Mouse (Mus musculus): ENCODE measurements around the gene Tprn.
A peak's percentile ranks its signal among the peaks of the same experiment; 100 is the strongest.
"Not testable (repeated sequence)": the region's sequence is repeated elsewhere in the genome, so short reads cannot be mapped to it uniquely, and the experiment has no call there.

Gene Tprn

DNA sequence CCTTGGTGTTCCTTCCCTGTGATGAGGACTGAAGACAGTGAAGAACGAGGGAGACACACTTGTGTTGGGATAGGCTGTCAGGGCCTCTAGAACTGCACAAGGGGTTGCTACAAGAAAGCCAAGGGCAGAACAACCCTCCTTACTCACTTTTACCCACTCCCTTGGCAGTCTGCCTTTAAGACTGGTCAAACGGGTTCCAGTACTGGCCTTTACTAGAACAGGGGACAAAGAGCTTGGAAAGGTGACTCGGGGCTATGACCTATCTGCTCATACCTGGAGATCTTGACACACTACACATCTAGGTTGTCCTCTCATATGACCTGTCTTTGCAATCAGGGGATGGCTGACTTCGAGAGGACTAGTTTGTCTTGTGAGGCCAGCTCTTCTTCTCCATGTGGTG, 24.9 kb upstream of the Tprn start:
- DNase-seq (ENCODE audit: low spot score), result no peak

DNA sequence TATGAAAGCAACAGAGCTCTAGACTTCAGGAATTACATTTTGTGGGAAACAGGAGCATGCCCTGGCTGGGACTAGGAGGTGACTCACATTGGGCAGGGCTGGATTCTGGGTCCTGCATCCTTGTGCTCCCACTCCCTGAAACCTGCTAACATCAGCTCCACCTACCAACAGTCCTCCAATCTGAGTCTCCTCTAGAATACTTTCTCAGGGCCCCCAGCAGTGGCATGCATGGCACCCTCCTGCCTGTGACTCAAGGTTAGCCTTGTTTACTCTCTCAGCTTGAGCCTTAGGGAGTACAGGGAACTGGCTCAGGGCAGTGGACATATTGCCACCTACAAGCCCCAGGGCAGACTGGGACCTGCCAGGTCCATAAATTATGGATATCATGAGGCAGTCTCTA, 24.3 kb upstream of the Tprn start:
- DNase-seq (ENCODE audit: low spot score), result no peak

DNA sequence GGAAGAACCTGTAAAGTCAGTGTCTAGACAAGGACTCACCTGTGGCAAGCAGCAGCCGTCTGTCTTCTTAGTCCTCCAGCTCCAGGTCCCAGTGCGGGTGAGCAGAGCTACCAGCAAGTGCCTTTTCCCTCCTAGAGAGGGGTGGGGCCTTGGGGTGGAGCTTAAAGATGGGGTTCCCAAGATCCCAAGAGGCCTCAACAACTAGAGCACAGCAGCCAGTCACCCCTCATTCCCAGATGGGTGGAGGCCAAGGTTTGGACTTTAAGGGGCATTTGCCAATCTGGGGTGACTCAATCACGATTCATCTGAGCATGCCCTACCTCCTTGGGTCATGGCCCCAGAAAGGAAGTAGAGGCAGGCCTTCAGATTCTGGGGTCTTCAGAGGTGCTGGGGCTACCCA, 22.7 kb upstream of the Tprn start:
- DNase-seq (ENCODE audit: low spot score), result no peak

DNA sequence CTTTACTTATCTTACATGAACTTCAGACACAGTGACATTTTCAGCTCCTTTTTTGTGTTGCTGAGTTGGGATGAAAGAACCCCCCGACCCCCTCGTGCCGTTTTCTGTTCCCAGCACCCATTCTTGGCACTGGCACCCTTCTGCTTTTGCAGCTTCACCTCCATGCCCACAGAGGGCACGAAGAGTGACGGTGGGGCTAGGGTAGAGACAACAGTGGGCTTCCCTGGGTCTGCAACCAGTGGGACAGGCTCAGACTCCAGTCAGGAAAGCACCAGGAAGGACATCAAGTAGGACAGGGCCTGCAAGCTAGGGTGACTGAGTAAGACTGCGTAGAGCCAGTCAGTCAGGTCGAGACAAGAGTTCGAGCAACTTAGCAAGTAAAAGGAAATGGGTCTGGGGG, 22.1 kb upstream of the Tprn start:
- DNase-seq (ENCODE audit: low spot score), result no peak

- DNase-seq (ENCODE audit: low spot score), result peak; percentile 56
Measured at GRCm38 (mm10) chr2:25240723-25241437, 21.5 kb upstream of the Tprn start.

DNA sequence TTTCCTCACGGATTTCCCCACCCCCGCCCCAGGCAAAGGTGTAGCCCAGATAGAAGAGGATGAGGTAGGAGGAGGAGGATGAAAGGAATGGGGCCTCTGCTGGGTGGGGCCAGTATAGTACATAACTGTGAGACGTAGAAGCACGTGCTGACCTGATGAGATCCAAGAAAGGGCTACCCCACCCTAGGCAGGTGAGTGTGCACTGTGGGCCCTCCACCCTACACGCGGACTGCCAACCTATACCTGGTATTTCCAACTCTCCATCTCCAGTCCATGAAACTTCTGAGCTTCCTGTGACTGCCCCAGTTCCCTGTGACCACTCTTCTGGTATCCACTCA, 21.0 kb upstream of the Tprn start:
- DNase-seq (ENCODE audit: low spot score), result no peak

GRCm38 (mm10) chr2:25242101-25242506, 20.3 kb upstream of the Tprn start, which contains the start of the genes Rnf208 and Cysrt1:
TSS of gene Rnf208 (plus strand) at chr2:25242255.
TSS of gene Cysrt1 (minus strand) at chr2:25242452.
- DNase-seq (ENCODE audit: low spot score), result no peak

GRCm38 (mm10) chr2:25243342-25243741, 19.1 kb upstream of the Tprn start:
- DNase-seq (ENCODE audit: low spot score), result no peak

DNA sequence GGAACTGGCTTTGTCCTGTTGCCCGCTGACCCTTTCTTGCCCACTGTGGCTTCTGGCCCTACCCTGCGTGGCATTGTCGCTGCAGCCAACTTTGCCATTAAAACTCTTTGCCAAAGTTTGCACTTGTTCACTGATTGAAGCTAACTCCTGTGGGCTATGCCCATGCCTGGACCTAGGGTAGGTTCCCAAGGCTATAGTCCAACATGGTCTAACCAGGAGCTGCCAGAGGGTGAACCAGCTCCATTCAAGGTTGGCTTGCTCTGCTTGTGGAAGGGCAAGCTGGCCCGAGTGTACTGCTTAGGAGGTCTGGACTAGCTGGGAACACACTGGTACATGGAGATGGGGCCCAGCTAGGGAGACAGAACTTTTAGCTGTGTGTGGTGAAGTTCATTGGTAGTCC, 18.3 kb upstream of the Tprn start:
- no peak for DNase-seq (ENCODE audit: low spot score)

- no peak for DNase-seq (ENCODE audit: low spot score)
Measured at GRCm38 (mm10) chr2:25246183-25247072, 16.0 kb upstream of the Tprn start, which contains the start of gene AL732309.1. TSS of gene AL732309.1 (minus strand) at chr2:25246863.

DNA sequence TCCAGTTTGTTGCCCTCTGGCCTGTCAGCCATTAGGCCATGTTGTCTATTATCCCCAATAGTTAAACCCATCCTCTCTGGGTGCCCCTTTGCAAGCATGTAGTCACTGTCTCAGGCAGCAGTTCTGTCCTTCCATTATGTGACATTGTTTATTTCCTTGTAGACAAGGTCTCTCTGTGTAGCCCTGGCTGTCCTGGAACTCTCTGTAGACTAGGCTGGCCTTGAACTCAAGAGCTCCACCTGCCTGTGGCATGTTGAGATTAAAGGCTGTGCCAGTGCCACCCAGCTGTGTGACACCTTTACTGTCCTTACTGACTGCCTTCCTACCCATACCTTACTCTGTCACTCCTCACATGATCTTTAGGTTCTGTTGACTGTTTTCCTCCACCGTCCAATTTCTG, 10.1 kb upstream of the Tprn start:
- DNase-seq (ENCODE audit: low spot score), result no peak

GRCm38 (mm10) chr2:25255284-25255779, 7.1 kb upstream of the Tprn start, which contains the start of gene Tmem203:
TSS of gene Tmem203 (plus strand) at chr2:25255439.
- peak; percentile 76 for DNase-seq (ENCODE audit: low spot score)

DNA sequence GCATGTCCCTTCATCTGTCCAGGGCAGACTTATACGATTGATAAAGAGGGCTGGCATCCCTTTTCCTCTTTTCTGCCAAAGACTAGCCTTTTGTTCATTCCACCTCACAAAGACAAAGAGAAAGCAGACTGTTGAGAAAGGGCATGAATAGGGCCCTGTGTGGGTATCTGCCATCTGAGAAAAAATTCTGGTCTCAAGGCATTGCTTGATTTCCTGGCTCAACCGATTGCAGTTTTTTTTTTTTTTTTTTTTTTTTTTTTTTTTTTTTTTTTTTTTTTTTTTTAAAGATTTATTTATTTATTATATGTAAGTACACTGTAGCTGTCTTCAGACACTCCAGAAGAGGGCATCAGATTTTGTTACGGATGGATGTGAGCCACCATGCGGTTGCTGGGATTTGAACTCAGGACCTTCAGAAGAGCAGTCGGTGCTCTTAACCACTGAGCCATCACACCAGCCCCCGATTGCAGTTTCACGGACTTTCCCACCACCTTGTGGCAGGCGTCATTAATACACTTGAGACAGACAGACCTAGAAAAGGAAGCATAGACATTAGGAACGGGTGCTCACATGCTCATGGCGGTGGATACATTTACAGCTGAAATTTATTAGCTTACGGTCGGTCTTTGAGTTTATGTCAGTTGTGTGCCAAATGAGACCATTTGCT, 5.8 kb upstream of the Tprn start:
- DNase-seq (ENCODE audit: low spot score), result not testable (repeated sequence)

DNA sequence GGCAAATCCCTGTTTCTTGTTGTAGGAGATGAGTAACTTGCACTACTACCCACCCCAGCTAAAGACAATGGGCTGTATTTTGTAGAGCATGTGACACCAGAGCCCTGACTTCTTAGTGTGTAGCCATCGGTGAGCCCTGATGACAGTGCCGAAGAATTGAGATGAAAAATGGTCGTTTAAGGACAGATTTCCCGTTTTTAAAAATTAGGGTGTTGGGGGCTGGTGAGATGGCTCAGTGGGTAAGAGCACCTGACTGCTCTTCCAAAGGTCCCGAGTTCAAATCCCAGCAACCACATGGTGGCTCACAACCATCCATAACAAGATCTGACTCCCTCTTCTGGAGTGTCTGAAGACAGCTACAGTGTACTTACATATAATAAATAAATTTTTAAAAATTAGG, 5.2 kb upstream of the Tprn start:
- DNase-seq (ENCODE audit: low spot score), result not testable (repeated sequence)

DNA sequence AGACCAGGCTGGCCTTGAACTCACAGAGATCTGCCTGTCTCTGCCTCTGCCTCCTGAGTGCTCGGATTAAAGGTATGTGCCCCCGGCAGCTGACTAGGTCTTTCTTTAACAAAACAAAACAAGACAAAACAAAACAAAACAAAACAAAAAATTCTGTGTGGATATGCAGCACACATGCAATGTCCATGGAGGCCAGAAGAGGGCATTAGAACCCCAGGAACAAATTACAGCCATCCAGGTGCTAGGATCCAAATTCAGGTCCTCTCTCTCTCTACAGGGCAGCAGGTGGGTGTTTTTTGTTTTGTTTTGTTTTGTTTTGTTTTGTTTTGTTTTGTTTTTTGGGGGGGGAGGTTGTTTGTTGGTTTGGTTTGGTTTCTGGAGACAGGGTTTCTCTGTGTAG, 3.5 kb upstream of the Tprn start:
- no peak for DNase-seq (ENCODE audit: low spot score)

GRCm38 (mm10) chr2:25261870-25262269, 548 bp upstream of the Tprn start:
- no peak for DNase-seq (ENCODE audit: low spot score)

DNA sequence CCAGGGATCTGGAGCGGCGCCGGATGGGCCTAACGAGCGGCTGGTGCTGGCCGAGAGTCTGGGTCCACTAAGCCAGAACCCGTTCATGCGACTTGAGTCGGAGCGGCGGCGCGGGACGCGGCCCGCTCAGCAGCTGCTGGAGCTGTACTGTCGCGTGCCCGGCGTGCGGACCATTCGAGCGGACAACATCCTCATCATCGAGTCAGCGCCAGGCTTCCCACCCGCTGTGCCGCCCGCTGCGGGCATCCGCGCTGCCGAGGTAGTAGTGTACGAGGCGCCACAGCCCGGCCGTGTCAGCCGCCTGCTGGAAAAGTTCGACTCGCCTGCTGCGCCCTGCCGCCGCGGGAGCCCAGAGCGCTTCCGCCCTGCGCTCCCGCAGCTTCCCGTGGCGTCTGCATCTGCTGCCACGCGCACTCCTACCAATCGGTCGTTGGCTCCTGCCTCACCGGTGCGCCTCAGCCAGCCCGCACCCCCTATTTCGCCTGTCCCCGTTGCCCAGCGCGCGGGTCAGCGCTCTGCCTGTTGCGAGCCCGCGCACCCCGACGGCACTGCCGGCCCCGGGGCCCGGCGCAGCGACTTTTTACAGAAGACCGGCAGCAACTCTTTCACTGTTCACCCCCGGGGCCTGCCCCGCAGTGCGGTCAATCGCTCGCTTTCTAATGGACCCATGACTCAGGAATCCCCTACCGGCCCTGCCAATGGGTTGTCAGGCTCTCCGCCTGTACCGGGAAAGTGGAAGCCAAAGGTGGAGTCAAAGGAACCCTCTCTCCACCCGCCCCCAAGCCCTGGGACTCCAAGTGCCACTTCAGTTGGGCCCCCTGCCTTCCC, 591 bp downstream of the Tprn start:
- DNase-seq (ENCODE audit: low spot score), result no peak

GRCm38 (mm10) chr2:25263623-25264285, 1.3 kb downstream of the Tprn start:
- DNase-seq (ENCODE audit: low spot score), result no peak

DNA sequence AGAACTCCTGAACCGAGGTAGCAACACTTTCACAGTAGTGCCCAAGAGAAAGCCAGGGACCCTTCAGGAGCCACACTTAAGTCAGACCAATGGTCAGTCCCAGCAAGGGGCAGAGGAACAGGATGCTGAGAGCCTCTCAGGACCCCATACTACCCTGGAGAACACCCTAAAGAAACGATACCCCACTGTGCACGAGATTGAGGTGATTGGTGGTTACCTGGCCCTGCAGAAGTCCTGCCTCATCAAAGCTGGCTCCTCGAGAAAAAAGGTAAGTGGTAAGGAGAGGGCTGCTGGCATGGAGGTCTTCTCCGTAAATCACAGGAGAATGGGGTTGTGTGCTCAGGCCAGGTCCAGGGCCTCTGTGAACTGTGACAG, 1.9 kb downstream of the Tprn start:
- DNase-seq (ENCODE audit: low spot score), result no peak

DNA sequence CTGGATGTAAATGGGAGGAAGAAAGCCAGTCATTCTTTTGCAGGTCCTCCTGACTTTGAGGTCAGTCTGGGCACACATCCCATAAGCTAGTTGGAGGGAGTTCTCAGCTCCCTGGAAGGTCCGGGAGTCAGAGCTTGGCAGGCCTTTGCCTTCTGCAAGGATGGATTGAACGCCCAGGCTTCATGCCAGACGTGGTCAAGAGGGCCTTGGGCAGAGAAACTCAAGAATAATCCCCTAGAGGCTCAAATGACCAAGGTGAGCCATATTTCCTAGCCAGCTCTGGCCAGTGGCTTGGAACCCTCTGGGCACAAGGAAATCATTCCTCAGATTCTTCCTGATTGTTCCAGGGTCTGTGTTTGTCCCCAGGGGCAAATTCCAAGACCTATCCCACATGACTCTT, 2.4 kb downstream of the Tprn start:
- no peak for DNase-seq (ENCODE audit: low spot score)
